Mouse (Mus musculus) kidney, adult 9 months (tissue): ENCODE data around the gene Dlg1.

Experiments used
- DNase-seq: peaks from one replicate; pipeline ENCODE4 v3.0.0; 2022

The Dlg1 gene

GRCm38 (mm10) chr16:31740271-31740670, 77.0 kb downstream of the Dlg1 start:
- peak; percentile 62 for DNase-seq

- DNase-seq: no peak
Observed at GRCm38 (mm10) chr16:31740704-31741103, 77.5 kb downstream of the Dlg1 start.

GRCm38 (mm10) chr16:31750526-31750925, 87.3 kb downstream of the Dlg1 start:
- DNase-seq: peak; percentile 41

- no peak for DNase-seq
Observed at GRCm38 (mm10) chr16:31754172-31755025, 91.2 kb downstream of the Dlg1 start.

- DNase-seq: no peak
Observed at GRCm38 (mm10) chr16:31755053-31755452, 91.8 kb downstream of the Dlg1 start.

GRCm38 (mm10) chr16:31756436-31756835, 93.2 kb downstream of the Dlg1 start:
- DNase-seq: no peak

- no peak for DNase-seq
Observed at GRCm38 (mm10) chr16:31757606-31758005, 94.4 kb downstream of the Dlg1 start.

- DNase-seq: no peak
Observed at GRCm38 (mm10) chr16:31759416-31759815, 96.2 kb downstream of the Dlg1 start.

- no peak for DNase-seq
Observed at GRCm38 (mm10) chr16:31766298-31766697, 103.1 kb downstream of the Dlg1 start.

- no peak for DNase-seq
Observed at GRCm38 (mm10) chr16:31766715-31767114, 103.5 kb downstream of the Dlg1 start.

- no peak for DNase-seq
Observed at GRCm38 (mm10) chr16:31775924-31776323, 112.7 kb downstream of the Dlg1 start.

GRCm38 (mm10) chr16:31781015-31781414, 117.8 kb downstream of the Dlg1 start:
- DNase-seq: no peak

- no peak for DNase-seq
Observed at GRCm38 (mm10) chr16:31790056-31790455, 126.8 kb downstream of the Dlg1 start.

GRCm38 (mm10) chr16:31803644-31804043, 140.4 kb downstream of the Dlg1 start:
- DNase-seq: no peak

GRCm38 (mm10) chr16:31826049-31826448, 162.8 kb downstream of the Dlg1 start:
- DNase-seq: no peak

GRCm38 (mm10) chr16:31830726-31831125, 167.5 kb downstream of the Dlg1 start:
- DNase-seq: peak; percentile 70

- no peak for DNase-seq
Observed at GRCm38 (mm10) chr16:31832630-31833422, 169.6 kb downstream of the Dlg1 start.

- DNase-seq: no peak
Observed at GRCm38 (mm10) chr16:31834011-31834584, 170.9 kb downstream of the Dlg1 start.

- no peak for DNase-seq
Observed at GRCm38 (mm10) chr16:31834662-31835318, 171.5 kb downstream of the Dlg1 start.

GRCm38 (mm10) chr16:31837362-31837761, 174.1 kb downstream of the Dlg1 start:
- no peak for DNase-seq

- no peak for DNase-seq
Observed at GRCm38 (mm10) chr16:31844246-31844645, 181.0 kb downstream of the Dlg1 start.

GRCm38 (mm10) chr16:31846763-31847162, 183.5 kb downstream of the Dlg1 start:
- DNase-seq: no peak

- DNase-seq: no peak
Observed at GRCm38 (mm10) chr16:31863920-31864319, 200.7 kb downstream of the Dlg1 start.
